Mouse (Mus musculus) liver, adult 2 months (tissue): Measurements from ENCODE around the gene D930048N14Rik. TPM values are rescaled to one million over a fixed set of nuclear protein-coding genes. Genes with fewer than 3 reads are reported as not detected.

Experiments used
- DNase-seq: peaks from one replicate; pipeline ENCODE4 v3.0.0-alpha.2; 2011; ENCODE audit warnings: low read depth, low spot score; ENCODE audit errors: extremely low read depth
- H3K27ac ChIP-seq: fragments of 200-500 bp; replicated peaks from 2 replicates; pipeline ENCODE4 v1.5.1; 2012; ENCODE audit warnings: low read depth, mild to moderate bottlenecking, control low read depth, inconsistent platforms, low read length; ENCODE audit not compliant: insufficient read depth
- H3K27me3 ChIP-seq: fragments of 200-500 bp; 2 replicates; pipeline ENCODE4 v1.6.1; 2012; ENCODE audit warnings: mild to moderate bottlenecking, moderate library complexity, low read length, inconsistent platforms; ENCODE audit not compliant: control insufficient read depth, insufficient read depth
- H3K36me3 ChIP-seq: fragments of 200-500 bp; 2 replicates; pipeline ENCODE4 v1.6.1; 2012; ENCODE audit warnings: low read length, inconsistent platforms; ENCODE audit not compliant: control insufficient read depth, insufficient read depth
- H3K4me1 ChIP-seq: fragments of 200-500 bp; 2 replicates; pipeline ENCODE4 v1.6.1; 2011; ENCODE audit warnings: low read length; ENCODE audit not compliant: control insufficient read depth, insufficient read depth
- H3K4me3 ChIP-seq: fragments of 200-500 bp; 2 replicates; pipeline ENCODE4 v1.5.1; 2011; ENCODE audit warnings: low read depth, mild to moderate bottlenecking, control low read depth, low read length, moderate library complexity; ENCODE audit not compliant: insufficient read depth
- H3K79me2 ChIP-seq: fragments of 200-500 bp; 2 replicates; pipeline ENCODE4 v1.6.1; 2012; ENCODE audit warnings: inconsistent platforms, mild to moderate bottlenecking, low read length, moderate library complexity; ENCODE audit not compliant: control insufficient read depth, insufficient read depth
- H3K9ac ChIP-seq: fragments of 200-500 bp; 2 replicates; pipeline ENCODE4 v1.6.1; 2012; ENCODE audit warnings: low read depth, mild to moderate bottlenecking, control low read depth, inconsistent platforms, low read length
- CTCF ChIP-seq: fragments of 200-500 bp; IDR thresholded peaks from 2 replicates; pipeline ENCODE4 v1.5.1; 2011; ENCODE audit warnings: low read depth, low read length, control low read depth
- POLR2A ChIP-seq: fragments of 200-500 bp; IDR thresholded peaks from 2 replicates; pipeline ENCODE4 v1.6.1; 2011; ENCODE audit warnings: low read length, control low read depth; ENCODE audit not compliant: insufficient read depth; ENCODE audit errors: extremely low read depth
- WGBS: fragments of 180-500 bp; shearing (Covaris S2); methylation state at CpG from one replicate; pipeline ENCODE4 v1.1.7; 2018; 5-methylcytosine and 5-hydroxymethylcytosine counted together
- polyA plus RNA-seq: library from polyadenylated mRNA; depleted of rRNA; stranded (reverse); fragments of >200 nt; gene quantifications from 2 replicates; pipeline ENCODE4 v1.2.3, GENCODE M21; 2012
- total RNA-seq: library from RNA; depleted of rRNA; stranded (reverse); fragments of >200 nt; gene quantifications from 2 replicates; pipeline ENCODE4 v1.2.3, GENCODE M21; 2014

D930048N14Rik gene
- total and polyA plus RNA-seq, 2 experiments: 1.3 to 10.9 TPM

- Histone ChIP-seq H3K36me3 (no peaks in the 10 kb centered on the region), H3K4me1 (peaks cover 16% of the 10 kb centered on the region), H3K27me3 (no peaks in the 10 kb centered on the region), H3K27ac (no peak overlapping the region), H3K4me3 (no peak overlapping the region), H3K9ac (no peak overlapping the region), H3K79me2 (peaks cover 6% of the 10 kb centered on the region; the same call in 1 of the 2 replicates)
- TF ChIP-seq CTCF: no peak
- no peak for TF ChIP-seq POLR2A
- 73% methylated on average over 11 of the region's 11 CpGs for WGBS
- DNase-seq: no peak
Observed at GRCm38 (mm10) chr11:51649111-51649888, 1.5 kb upstream of the D930048N14Rik start.

- TF ChIP-seq POLR2A: no peak
- no peak for TF ChIP-seq CTCF
- Histone ChIP-seq H3K36me3 (no peaks in the 10 kb centered on the region), H3K4me1 (peaks cover 21% of the 10 kb centered on the region), H3K4me3 (peak overlapping the region; percentile 93), H3K9ac (peak overlapping the region; percentile 82), H3K79me2 (peaks cover 6% of the 10 kb centered on the region; the same call in 1 of the 2 replicates), H3K27me3 (no peaks in the 10 kb centered on the region), H3K27ac (no peak overlapping the region)
- DNase-seq: no peak
- WGBS: 40% methylated on average over 7 of the region's 7 CpGs
Observed at GRCm38 (mm10) chr11:51649889-51650199, 910 bp upstream of the D930048N14Rik start.

GRCm38 (mm10) chr11:51650261-51650660 lies 493 bp upstream of the D930048N14Rik start:
- peaks cover 25% of the 10 kb centered on the region for H3K4me1 ChIP-seq
- H3K79me2 ChIP-seq: peaks cover 6% of the 10 kb centered on the region; the same call in 1 of the 2 replicates
- no peaks in the 10 kb centered on the region for H3K36me3 ChIP-seq
- H3K9ac ChIP-seq: peak overlapping the region; percentile 82
- no peak for TF ChIP-seq POLR2A
- no peak for TF ChIP-seq CTCF
- no peak for DNase-seq
- WGBS: 2% methylated on average over 30 of the region's 30 CpGs
- H3K27me3 ChIP-seq: no peaks in the 10 kb centered on the region
- peak overlapping the region; percentile 43 for H3K27ac ChIP-seq
- H3K4me3 ChIP-seq: peak overlapping the region; percentile 93

GRCm38 (mm10) chr11:51652889-51653418 lies 2.2 kb downstream of the D930048N14Rik start:
- Histone ChIP-seq H3K4me3 (no peak overlapping the region), H3K9ac (no peak overlapping the region), H3K27ac (peak overlapping the region; percentile 53), H3K4me1 (peaks cover 38% of the 10 kb centered on the region), H3K27me3 (no peaks in the 10 kb centered on the region), H3K36me3 (no peaks in the 10 kb centered on the region), H3K79me2 (peaks cover 6% of the 10 kb centered on the region; the same call in 1 of the 2 replicates)
- no peak for TF ChIP-seq POLR2A
- TF ChIP-seq CTCF: no peak
- DNase-seq: peak; percentile 97
- WGBS: 24% methylated on average over 4 of the region's 4 CpGs

- 41% methylated on average over 6 of the region's 6 CpGs for WGBS
- TF ChIP-seq POLR2A (no peak), CTCF (no peak)
Observed at GRCm38 (mm10) chr11:51653736-51654135, 3.0 kb downstream of the D930048N14Rik start.

GRCm38 (mm10) chr11:51654891-51655290 lies 4.1 kb downstream of the D930048N14Rik start:
- 41% methylated on average over 3 of the region's 3 CpGs for WGBS
- H3K4me3 ChIP-seq: no peak overlapping the region
- TF ChIP-seq CTCF (no peak), POLR2A (no peak)
- H3K27ac ChIP-seq: peak overlapping the region; percentile 30
- H3K27me3 ChIP-seq: no peaks in the 10 kb centered on the region
- H3K79me2 ChIP-seq: peaks cover 6% of the 10 kb centered on the region; the same call in 1 of the 2 replicates
- H3K36me3 ChIP-seq: no peaks in the 10 kb centered on the region
- H3K9ac ChIP-seq: no peak overlapping the region
- peaks cover 47% of the 10 kb centered on the region for H3K4me1 ChIP-seq
- peak; percentile 56 for DNase-seq

More at GRCm38 (mm10) chr11:51653736-51654135, 3.0 kb downstream of the D930048N14Rik start:
- H3K4me3 ChIP-seq: no peak overlapping the region
- DNase-seq: peak; percentile 64
- H3K79me2 ChIP-seq: peaks cover 6% of the 10 kb centered on the region; the same call in 1 of the 2 replicates
- H3K9ac ChIP-seq: peak overlapping the region; percentile 22; the same call in 1 of the 2 replicates
- H3K27ac ChIP-seq: peak overlapping the region; percentile 48
- H3K4me1 ChIP-seq: peaks cover 43% of the 10 kb centered on the region
- H3K27me3 ChIP-seq: no peaks in the 10 kb centered on the region
- no peaks in the 10 kb centered on the region for H3K36me3 ChIP-seq
